Mouse (Mus musculus): Measurements from ENCODE around the gene Sema4g. TPM values are rescaled to one million over a fixed set of nuclear protein-coding genes. Genes with fewer than 3 reads are reported as not detected.

Gene Sema4g
- total RNA-seq (2021): 1 to 10 TPM; 2.5 to 3.4 TPM
- long read RNA-seq, experiment 1: 0 reads
- long read RNA-seq, experiment 2: 0 reads

- DNase-seq (ENCODE audit: low spot score in 2 of 2): no peak
Measured at GRCm38 (mm10) chr19:44988831-44989566, at the start of gene Sema4g. TSS of gene Sema4g (plus strand) at chr19:44989101.

DNA sequence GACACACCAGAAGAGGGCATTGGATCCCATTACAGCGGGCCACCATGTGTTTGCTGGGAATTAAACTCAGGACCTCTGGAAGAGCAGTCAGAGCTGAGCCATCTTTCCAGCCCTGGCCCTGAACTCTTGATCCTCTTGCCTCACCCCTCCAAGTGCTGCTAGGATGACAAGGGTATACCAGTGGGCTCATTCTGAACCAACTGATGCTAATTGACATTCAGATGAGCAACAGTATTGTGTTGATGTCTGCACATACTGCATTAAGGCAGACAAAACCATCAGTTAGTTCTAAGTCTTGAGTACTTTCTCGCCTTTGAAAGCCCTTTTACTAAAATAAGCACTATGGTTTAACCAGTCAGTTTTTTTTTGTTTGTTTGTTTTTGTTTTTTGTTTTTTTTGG is 29.3 kb upstream of the Sema4g start:
- DNase-seq (ENCODE audit: low spot score in 2 of 2): no peak

GRCm38 (mm10) chr19:44965978-44966377 is 22.9 kb upstream of the Sema4g start:
- no peak for DNase-seq (ENCODE audit: low spot score in 2 of 2)

GRCm38 (mm10) chr19:44968329-44968728 is 20.6 kb upstream of the Sema4g start:
- DNase-seq (ENCODE audit: low spot score in 2 of 2): no peak

GRCm38 (mm10) chr19:44976636-44977035 is 12.3 kb upstream of the Sema4g start:
- no peak for DNase-seq (ENCODE audit: low spot score in 2 of 2)

DNA sequence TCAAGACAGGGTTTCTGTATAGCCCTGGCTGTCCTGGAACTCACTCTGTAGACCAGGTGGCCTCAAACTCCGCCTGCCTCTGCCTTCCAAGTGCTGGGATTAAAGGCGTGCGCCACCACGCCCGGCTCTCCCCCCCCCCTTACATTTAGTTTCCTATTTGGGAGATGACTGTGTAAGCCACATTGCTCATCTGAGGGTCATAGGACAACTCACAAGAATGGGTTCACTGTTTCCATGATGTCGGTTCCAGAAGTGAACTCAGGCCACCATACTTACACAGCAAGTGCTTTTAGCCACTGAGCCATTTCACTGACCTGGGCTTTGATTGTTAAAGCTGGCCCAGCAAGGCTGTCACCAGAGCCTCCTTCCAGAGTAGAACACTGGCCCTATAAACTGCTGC is 11.8 kb upstream of the Sema4g start:
- DNase-seq (ENCODE audit: low spot score in 2 of 2): no peak

- no peak for DNase-seq (ENCODE audit: low spot score in 2 of 2)
Measured at GRCm38 (mm10) chr19:44980787-44981186, 8.1 kb upstream of the Sema4g start.

GRCm38 (mm10) chr19:44982477-44983115 is 6.3 kb upstream of the Sema4g start:
- no peak for DNase-seq (ENCODE audit: low spot score in 2 of 2)

DNA sequence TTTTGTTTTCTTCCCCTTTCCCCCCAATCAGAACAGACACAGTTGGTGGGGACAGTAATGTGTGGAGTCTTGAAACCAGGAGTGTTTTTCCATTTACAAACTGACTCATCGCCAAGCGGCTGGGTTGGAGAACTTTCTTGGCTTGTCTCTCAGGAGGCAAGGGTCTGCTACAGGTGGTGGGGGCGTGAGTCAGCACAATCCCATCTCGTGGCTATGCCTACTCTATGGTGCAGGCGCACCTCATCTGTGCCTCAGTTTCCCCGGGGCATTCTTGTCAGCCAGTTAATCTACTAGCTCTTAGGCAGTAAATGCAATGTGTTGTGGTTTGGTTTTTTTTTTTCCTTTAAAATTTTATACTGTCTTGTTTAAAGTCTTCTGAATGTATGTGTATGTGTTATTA is 5.5 kb upstream of the Sema4g start:
- DNase-seq (ENCODE audit: low spot score in 2 of 2): no peak

DNA sequence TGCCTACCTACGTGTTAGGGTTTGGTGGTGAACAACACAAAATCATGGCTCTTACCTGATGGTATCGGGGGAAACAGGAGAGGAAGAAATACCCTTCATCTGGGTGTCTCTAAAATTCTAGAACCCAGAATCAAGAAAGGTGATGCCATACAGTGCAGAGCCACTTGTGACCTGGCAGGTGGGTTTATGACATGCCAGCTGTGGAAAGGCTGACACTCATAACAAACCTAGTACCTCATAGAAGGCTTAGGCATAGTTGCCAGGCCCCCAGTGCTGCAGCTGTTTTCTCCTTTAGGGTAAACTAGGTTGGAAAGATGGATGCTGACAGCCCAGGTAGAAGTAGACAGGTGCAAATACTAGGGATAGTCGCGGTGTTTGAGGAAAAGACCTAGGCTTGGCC is 4.5 kb upstream of the Sema4g start:
- DNase-seq (ENCODE audit: low spot score in 2 of 2): no peak

DNA sequence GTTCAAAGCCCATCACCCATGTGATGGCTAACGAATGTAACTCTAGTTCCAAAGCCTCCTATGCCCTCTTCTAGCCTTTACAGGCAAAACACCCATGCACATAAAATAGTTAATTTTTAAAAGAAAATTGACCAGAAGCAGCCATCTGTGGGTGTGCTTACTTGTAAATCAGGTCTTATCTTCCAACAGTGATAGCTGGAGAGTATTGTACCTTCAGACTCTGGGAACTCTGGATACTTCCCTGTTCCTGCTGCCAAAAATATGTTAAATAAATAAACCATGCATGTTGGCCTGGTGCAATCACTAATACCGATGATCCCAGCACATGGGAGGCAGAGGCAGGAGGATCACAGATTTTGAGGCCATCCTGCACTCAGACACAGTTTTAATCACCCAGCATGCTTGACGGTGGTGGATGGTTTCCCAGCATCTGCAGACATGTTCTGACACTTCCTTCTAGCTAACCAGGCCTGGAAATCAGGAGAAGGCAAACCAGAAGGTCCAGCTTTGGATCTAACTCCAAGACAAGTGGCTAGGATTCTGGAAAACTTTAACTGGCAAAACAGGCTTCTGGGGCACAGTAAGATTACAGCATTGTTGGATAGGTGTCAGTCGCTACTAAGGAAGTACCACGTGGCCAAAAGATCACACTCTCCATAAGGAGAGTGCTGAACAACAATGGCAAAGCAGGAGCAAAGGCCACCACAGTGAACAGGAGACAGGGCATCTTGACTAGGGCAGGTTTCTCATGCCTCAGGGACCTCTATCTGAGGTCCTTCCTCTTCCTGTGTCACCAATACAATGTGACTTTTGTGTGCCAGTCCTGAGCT is 3.5 kb upstream of the Sema4g start:
- no peak for DNase-seq (ENCODE audit: low spot score in 2 of 2)

- no peak for DNase-seq (ENCODE audit: low spot score in 2 of 2)
Measured at GRCm38 (mm10) chr19:44987004-44987403, 1.9 kb upstream of the Sema4g start.

- DNase-seq (ENCODE audit: low spot score in 2 of 2): no peak
Measured at GRCm38 (mm10) chr19:44987851-44988250, 1.1 kb upstream of the Sema4g start.

DNA sequence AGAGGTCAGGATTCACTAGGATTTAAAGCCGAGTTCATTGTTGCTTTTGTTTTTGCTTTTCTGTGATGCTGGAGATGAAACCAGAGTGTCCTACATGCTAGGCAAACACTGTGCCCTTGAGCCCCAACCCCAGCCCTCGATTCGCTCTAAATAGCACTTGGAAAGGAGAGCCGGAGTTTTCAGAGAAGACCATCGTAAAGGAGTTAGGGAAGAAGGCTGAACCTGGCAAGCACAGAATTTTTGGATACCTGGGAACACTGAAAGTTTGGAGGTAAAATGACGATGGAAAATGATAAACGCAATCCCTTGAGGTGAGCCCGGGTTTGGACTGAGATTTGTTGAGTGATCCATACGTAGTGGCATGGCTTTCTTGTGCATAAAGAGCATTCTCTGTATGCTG is 580 bp upstream of the Sema4g start:
- DNase-seq (ENCODE audit: low spot score in 2 of 2): no peak

DNA sequence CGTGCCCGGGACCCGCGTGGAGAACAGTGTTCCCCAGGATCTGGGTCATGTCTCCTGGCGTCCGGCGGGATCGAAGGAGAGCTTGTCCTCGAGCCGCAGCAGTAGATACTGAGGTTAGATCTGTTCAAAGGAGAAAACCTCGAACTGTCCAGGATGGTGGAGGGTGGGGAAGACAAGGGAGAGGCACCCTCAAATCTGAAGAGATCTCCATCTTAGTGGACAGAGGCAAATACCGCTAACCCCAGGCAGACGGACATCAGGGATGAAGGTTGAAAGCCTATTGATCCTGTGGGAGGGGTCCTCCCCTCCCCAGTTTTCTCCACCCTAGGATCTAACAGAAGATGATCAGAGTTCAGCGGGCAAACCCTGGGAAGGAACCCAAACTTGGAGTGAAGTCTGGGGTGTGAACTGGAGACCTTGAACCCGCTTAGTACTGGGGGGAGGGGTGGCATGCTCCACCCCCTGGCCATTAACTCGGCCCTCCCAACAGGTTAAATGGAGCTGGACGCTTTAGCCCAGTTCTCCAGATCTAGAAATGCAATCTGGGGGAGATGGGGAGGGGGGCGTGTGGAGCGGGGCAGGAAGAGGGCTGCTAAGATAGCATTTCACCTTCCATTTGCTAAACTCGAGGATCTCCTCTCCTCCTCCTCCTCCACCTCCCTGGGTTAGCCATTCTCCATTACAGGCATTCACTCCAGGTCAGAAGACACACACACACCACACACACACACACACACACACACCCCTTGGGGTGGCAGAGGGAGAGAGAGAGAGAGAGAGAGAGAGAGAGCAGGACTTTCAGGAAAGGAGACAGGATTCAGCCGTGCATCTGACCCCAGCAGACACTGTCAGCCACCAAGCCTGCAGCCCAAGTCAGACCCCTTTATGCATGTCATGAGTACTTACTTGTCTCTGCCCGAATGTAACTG is 930 bp downstream of the Sema4g start:
- DNase-seq (ENCODE audit: low spot score in 2 of 2): no peak

GRCm38 (mm10) chr19:44991031-44991430 is 2.1 kb downstream of the Sema4g start:
- DNase-seq (ENCODE audit: low spot score in 2 of 2): no peak

DNA sequence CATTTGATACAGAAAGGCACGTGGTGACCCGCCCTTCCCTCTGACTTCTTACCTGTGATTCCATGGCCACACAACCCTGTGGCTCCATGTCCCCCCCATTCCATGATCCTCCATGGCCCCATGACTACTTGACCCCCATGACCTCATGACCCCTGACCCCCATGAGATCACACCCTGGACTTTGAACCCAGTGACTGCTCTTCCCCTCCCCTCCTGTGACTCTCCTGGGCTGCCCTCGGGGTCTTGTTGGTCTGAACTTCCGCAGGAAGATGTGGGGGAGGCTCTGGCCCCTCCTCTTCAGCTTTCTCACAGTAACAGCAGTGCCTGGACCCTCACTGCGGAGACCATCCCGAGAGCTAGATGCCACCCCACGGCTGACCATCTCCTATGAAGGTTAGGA is 3.3 kb downstream of the Sema4g start:
- no peak for DNase-seq (ENCODE audit: low spot score in 2 of 2)

GRCm38 (mm10) chr19:44992712-44993111 is 3.8 kb downstream of the Sema4g start:
- no peak for DNase-seq (ENCODE audit: low spot score in 2 of 2)

DNA sequence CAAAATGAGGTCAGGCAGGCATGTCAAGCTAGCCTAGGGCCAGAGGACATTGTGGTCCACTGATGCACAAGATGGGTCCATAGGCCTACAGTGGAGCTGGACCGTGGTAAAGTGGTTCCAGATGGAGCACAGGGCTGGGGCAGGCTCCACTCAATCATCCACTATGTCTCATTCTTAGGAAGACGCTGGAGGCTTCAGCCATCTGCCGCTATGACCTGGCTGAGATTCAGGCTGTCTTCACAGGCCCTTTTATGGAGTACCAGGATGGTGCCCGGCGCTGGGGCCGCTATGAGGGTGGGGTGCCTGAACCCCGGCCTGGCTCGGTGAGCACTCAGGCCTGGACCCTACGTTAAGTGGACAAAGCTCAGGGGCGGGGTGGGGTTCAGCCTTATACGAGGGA is 8.9 kb downstream of the Sema4g start:
- DNase-seq (ENCODE audit: low spot score in 2 of 2): no peak

DNA sequence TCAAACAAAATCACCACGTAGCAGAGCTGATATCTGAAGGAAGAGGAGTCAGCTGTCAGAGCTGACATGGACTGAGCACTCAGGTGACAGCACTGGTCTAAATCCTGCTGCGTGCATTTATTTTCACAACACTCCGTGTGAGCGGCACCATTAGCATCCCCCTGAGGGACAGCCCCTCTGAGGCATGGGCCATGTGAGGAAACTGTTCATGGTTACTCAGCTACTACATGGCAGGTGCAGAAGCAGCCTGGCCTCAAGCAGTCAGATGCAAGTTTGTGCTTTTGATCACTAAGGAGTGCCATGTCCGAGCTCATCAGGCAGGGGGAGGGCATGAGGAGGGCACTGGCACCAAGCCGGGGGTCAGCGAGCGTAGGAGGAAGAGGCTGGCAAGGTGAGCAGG is 10.7 kb downstream of the Sema4g start:
- DNase-seq (ENCODE audit: low spot score in 2 of 2): no peak

DNA sequence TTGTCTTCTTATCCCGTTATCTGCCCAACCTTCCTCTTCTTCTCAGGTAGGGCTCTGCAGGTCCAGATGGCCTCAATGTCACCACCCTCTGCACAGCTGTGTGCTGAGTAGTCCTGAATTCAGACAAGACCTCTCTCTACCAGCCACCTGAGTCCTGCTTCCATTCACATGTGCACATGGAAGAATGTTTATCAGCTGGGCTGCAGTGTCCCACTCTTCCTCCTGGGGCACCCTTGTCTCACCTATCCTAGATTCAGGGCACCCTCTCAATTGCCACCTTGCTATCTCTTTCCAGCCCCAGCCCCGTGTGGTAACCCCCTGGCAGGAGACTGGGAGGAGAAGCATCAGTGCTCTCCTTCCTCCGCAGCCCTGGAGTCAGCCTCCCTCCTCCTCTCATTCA is 13.4 kb downstream of the Sema4g start:
- DNase-seq (ENCODE audit: low spot score in 2 of 2): no peak
